Mouse (Mus musculus) spleen, adult 2 months (tissue): ENCODE measurements around the gene Mpi.

ENCODE experiments used
- CTCF ChIP-seq: fragments of 200-500 bp; IDR thresholded peaks from 2 replicates; pipeline ENCODE4 v1.5.1; 2011; ENCODE audit warnings: mild to moderate bottlenecking, inconsistent platforms; ENCODE audit not compliant: insufficient read depth, insufficient read length, insufficient replicate concordance; ENCODE audit errors: extremely low read depth
- POLR2A ChIP-seq: fragments of 200-500 bp; IDR thresholded peaks from 2 replicates; pipeline ENCODE4 v1.6.1; 2011; ENCODE audit warnings: low read depth, low read length, inconsistent platforms

DNA sequence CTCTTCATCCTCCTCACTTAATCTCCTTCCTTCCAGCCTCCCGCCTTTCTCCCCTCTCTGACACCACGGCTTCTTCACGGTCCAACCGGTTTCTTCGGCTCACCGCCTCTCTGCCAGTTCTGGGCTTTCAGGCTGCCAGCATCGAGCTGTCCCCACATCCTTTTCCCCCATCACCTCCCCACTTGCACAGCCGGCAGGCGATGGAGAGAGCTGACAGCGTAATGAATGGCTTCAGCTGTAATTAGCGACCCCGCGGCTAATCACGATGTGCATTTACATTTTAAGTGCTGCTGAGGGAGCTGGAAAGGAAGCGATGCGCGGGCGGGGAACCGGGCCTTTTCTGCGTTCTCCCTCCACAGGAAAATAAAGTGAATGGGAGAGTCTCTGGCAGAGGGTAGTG lies 50.7 kb downstream of the Mpi start:
- TF ChIP-seq POLR2A = no peak
- TF ChIP-seq CTCF = no peak
